Mouse (Mus musculus) hindbrain, embryonic 11.5 days (tissue): ENCODE measurements around the gene Il22ra2. TPM values are rescaled to one million over a fixed set of nuclear protein-coding genes. Genes with fewer than 3 reads are reported as not detected.
A peak's percentile ranks its signal among the peaks of the same experiment; 100 is the strongest.
"Not testable (repeated sequence)": the region's sequence is repeated elsewhere in the genome, so short reads cannot be mapped to it uniquely, and the experiment has no call there.

Experiments
- ATAC-seq: fragments of 200-750 bp; cut with Nextera tagmentation; 2 replicates; pipeline ENCODE4 v1.8.0; 2017; ENCODE audit warnings: mild to moderate bottlenecking, moderate TSS enrichment, moderate library complexity; ENCODE audit not compliant: low FRiP score
- DNase-seq: peaks from one replicate; pipeline ENCODE4 v3.0.0-alpha.2; 2015; ENCODE audit warnings: low spot score
- H3K27ac ChIP-seq: fragments of 300-500 bp; sonication (generic); 2 replicates; pipeline ENCODE4 v1.5.1; 2014; ENCODE audit warnings: mild to moderate bottlenecking, low read depth, low read length
- H3K27me3 ChIP-seq: fragments of 300-500 bp; sonication (generic); 2 replicates; pipeline ENCODE4 v1.6.1; 2014; ENCODE audit warnings: mild to moderate bottlenecking, low read length, moderate library complexity, mixed read lengths; ENCODE audit not compliant: control insufficient read depth, insufficient read depth
- H3K36me3 ChIP-seq: fragments of 300-500 bp; sonication (generic); 2 replicates; pipeline ENCODE4 v1.6.1; 2014; ENCODE audit warnings: mild to moderate bottlenecking, low read length, moderate library complexity, mixed read lengths; ENCODE audit not compliant: control insufficient read depth, insufficient read depth
- H3K4me1 ChIP-seq: fragments of 300-500 bp; sonication (generic); replicated peaks from 2 replicates; pipeline ENCODE4 v1.6.1; 2014; ENCODE audit warnings: low read length, mixed read lengths; ENCODE audit not compliant: control insufficient read depth, insufficient read depth
- H3K4me2 ChIP-seq: fragments of 300-500 bp; sonication (generic); replicated peaks from 2 replicates; pipeline ENCODE4 v1.6.1; 2014; ENCODE audit warnings: mild to moderate bottlenecking, low read depth, low read length
- H3K4me3 ChIP-seq: fragments of 300-500 bp; sonication (generic); 2 replicates; pipeline ENCODE4 v1.5.1; 2014; ENCODE audit warnings: low read depth, low read length
- H3K9ac ChIP-seq: fragments of 300-500 bp; sonication (generic); 2 replicates; pipeline ENCODE4 v1.6.1; 2014; ENCODE audit warnings: low read depth, low read length
- H3K9me3 ChIP-seq: fragments of 300-500 bp; sonication (generic); 2 replicates; pipeline ENCODE4 v1.6.1; 2016; ENCODE audit warnings: low read length; ENCODE audit not compliant: control insufficient read depth
- WGBS: fragments of 180-500 bp; shearing (Covaris S2); extraction: QIAGEN DNeasy Blood & Tissue Kit; methylation state at CpG from one replicate; pipeline ENCODE4 v1.1.7; 2014; 5-methylcytosine and 5-hydroxymethylcytosine counted together
- polyA plus RNA-seq: library from polyadenylated mRNA; unstranded; fragments of >200 nt; fragmentation: Nextera tagmentation; extraction: Ambion mirVana; gene quantifications from 2 replicates; pipeline ENCODE4 v1.2.1, GENCODE M21; 2014

The Il22ra2 gene
- polyA plus RNA-seq, 1 experiment from 2014 or later, result not detected

GRCm38 (mm10) chr10:19594201-19594905 is 27.4 kb upstream of the Il22ra2 start:
- no peak overlapping the region for H3K4me2 ChIP-seq
- no peaks in the 10 kb centered on the region for H3K9me3 ChIP-seq
- no peaks in the 10 kb centered on the region for H3K4me1 ChIP-seq
- no peaks in the 10 kb centered on the region for H3K27me3 ChIP-seq
- no peak for DNase-seq
- H3K4me3 ChIP-seq, result no peak overlapping the region
- H3K27ac ChIP-seq, result no peak overlapping the region
- no peak for ATAC-seq
- no peak overlapping the region for H3K9ac ChIP-seq
- 79% methylated on average over 3 of the region's 3 CpGs for WGBS
- H3K36me3 ChIP-seq, result no peaks in the 10 kb centered on the region

DNA sequence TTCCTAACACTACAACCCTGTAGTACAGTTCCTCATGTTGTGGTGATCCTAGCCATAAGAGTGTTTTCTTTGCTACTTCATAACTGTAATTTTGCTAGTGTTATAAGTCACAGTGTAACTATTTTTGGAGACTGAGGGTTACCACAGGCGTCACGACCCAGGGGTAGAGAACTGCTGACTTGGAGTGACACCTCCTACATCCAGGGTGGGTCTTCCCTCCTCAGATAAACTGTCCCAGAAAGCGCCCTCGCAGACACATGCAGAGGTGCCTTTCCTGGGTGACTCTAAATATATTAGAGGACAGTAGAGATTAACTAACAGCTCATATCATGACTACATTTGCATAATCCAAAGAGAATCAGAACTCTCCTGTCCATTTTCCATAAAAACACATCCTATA is 24.9 kb upstream of the Il22ra2 start:
- Histone ChIP-seq H3K9me3 (no peaks in the 10 kb centered on the region), H3K36me3 (no peaks in the 10 kb centered on the region), H3K4me3 (no peak overlapping the region), H3K4me2 (no peak overlapping the region), H3K9ac (no peak overlapping the region), H3K27ac (no peak overlapping the region), H3K4me1 (no peaks in the 10 kb centered on the region), H3K27me3 (no peaks in the 10 kb centered on the region)
- no peak for ATAC-seq
- no peak for DNase-seq
- 90% methylated on average over 4 of the region's 4 CpGs for WGBS

- H3K4me2 ChIP-seq, result no peak overlapping the region
- WGBS, result 77% methylated on average over 11 of the region's 11 CpGs
- H3K27me3 ChIP-seq, result no peaks in the 10 kb centered on the region
- H3K9me3 ChIP-seq, result no peaks in the 10 kb centered on the region
- no peak for ATAC-seq
- no peaks in the 10 kb centered on the region for H3K36me3 ChIP-seq
- H3K4me1 ChIP-seq, result no peaks in the 10 kb centered on the region
- DNase-seq, result no peak
- H3K9ac ChIP-seq, result no peak overlapping the region
- no peak overlapping the region for H3K4me3 ChIP-seq
- H3K27ac ChIP-seq, result no peak overlapping the region
Measured at GRCm38 (mm10) chr10:19598091-19598490, 23.7 kb upstream of the Il22ra2 start.

DNA sequence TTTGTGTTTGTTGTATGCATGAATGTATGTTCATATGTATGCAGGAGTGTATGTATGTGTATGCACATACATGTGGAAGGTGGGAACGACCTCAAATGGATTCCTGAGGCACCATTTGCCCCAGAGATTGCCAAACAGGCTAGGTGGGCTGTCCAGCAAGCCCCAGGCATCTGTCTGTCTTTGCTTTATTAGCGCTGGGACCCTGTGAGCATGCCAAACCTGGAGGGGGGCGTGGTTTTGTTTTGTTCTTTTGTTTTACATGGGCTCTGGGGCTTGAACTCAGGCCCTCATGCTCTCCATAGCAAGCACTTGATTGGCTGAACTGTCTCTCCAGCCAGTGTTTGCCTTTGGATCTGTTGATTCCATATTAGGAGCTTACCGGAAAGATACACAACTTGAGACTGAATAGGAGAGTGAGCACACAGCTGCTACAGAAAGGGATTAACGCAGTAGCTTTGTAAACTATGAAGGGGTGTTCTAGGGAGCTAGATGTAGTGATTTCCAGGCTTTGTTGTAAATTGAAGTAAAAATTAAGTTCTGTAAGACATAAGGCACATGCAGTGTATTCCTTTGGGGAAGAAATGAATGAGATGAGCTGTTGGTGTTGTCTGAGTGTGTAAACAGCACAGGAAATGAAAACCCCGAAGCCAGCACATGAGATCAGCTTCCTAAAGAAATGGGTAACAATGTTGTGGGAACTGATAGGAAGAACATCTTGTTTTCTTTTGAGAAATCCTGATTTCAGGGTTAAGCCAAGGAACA is 22.3 kb upstream of the Il22ra2 start:
- ATAC-seq (no peak), DNase-seq (no peak)
- Histone ChIP-seq H3K27ac (no peak overlapping the region), H3K4me1 (no peaks in the 10 kb centered on the region), H3K9ac (no peak overlapping the region), H3K9me3 (no peaks in the 10 kb centered on the region), H3K4me2 (no peak overlapping the region), H3K27me3 (no peaks in the 10 kb centered on the region), H3K4me3 (no peak overlapping the region), H3K36me3 (no peaks in the 10 kb centered on the region)
- 77% methylated on average over 6 of the region's 6 CpGs for WGBS

- H3K4me1 ChIP-seq, result no peaks in the 10 kb centered on the region
- no peaks in the 10 kb centered on the region for H3K36me3 ChIP-seq
- H3K9me3 ChIP-seq, result no peaks in the 10 kb centered on the region
- WGBS, result 89% methylated on average over 3 of the region's 3 CpGs
- no peaks in the 10 kb centered on the region for H3K27me3 ChIP-seq
- H3K4me3 ChIP-seq, result no peak overlapping the region
- DNase-seq (no peak), ATAC-seq (no peak)
- H3K27ac ChIP-seq, result no peak overlapping the region
- H3K9ac ChIP-seq, result no peak overlapping the region
- H3K4me2 ChIP-seq, result no peak overlapping the region
Measured at GRCm38 (mm10) chr10:19600093-19600420, 21.7 kb upstream of the Il22ra2 start.

- WGBS, result 16% methylated on average over 1 of the region's 1 CpGs
- DNase-seq, result peak; percentile 24
Measured at GRCm38 (mm10) chr10:19601502-19601901, 20.3 kb upstream of the Il22ra2 start.

GRCm38 (mm10) chr10:19603231-19603630 is 18.6 kb upstream of the Il22ra2 start:
- Histone ChIP-seq H3K9ac (no peak overlapping the region), H3K4me3 (no peak overlapping the region), H3K4me2 (no peak overlapping the region), H3K36me3 (no peaks in the 10 kb centered on the region), H3K27me3 (no peaks in the 10 kb centered on the region), H3K9me3 (no peaks in the 10 kb centered on the region), H3K4me1 (no peaks in the 10 kb centered on the region), H3K27ac (no peak overlapping the region)
- 94% methylated on average over 6 of the region's 6 CpGs for WGBS
- DNase-seq (no peak), ATAC-seq (no peak)

More at GRCm38 (mm10) chr10:19601502-19601901, 20.3 kb upstream of the Il22ra2 start:
- not testable (repeated sequence) for H3K4me3 ChIP-seq, H3K36me3 ChIP-seq, H3K9me3 ChIP-seq, H3K27ac ChIP-seq, H3K9ac ChIP-seq, H3K4me2 ChIP-seq, H3K4me1 ChIP-seq, ATAC-seq, H3K27me3 ChIP-seq

DNA sequence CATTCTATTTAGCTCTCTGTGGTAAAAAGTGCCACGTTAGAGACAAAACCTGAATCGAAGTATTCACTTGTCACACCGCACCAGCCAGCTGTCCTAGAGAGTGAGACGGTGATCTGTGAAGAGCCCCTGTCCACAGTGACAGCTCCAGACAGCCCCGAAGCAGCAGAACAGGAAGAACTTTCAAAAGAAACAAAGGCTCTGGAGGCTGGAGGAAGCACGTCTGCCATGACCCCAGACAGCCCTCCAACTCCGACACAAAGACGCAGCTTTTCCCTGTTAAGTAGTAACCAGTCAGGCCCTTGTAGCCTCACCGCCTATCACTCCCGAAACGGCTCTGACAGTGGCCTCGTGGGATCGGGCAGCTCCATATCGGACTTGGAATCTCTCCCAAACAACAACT is 12.7 kb upstream of the Il22ra2 start:
- no peaks in the 10 kb centered on the region for H3K27me3 ChIP-seq
- no peak overlapping the region for H3K27ac ChIP-seq
- H3K4me2 ChIP-seq, result no peak overlapping the region
- H3K36me3 ChIP-seq, result no peaks in the 10 kb centered on the region
- no peaks in the 10 kb centered on the region for H3K9me3 ChIP-seq
- no peak overlapping the region for H3K4me3 ChIP-seq
- no peak overlapping the region for H3K9ac ChIP-seq
- ATAC-seq, result peak; percentile 79
- no peaks in the 10 kb centered on the region for H3K4me1 ChIP-seq
- DNase-seq, result peak; percentile 45
- 39% methylated on average over 14 of the region's 14 CpGs for WGBS

GRCm38 (mm10) chr10:19611616-19612015 is 10.2 kb upstream of the Il22ra2 start:
- Histone ChIP-seq H3K4me1 (no peaks in the 10 kb centered on the region), H3K4me3 (no peak overlapping the region), H3K36me3 (no peaks in the 10 kb centered on the region), H3K9ac (no peak overlapping the region), H3K27ac (no peak overlapping the region), H3K4me2 (no peak overlapping the region), H3K27me3 (no peaks in the 10 kb centered on the region), H3K9me3 (no peaks in the 10 kb centered on the region)
- 67% methylated on average over 2 of the region's 2 CpGs for WGBS
- ATAC-seq (no peak), DNase-seq (no peak)
